Mouse (Mus musculus) limb, embryonic 14.5 days (tissue): ENCODE measurements at regions not wholly inside any gene's neighbourhood (a gene's known extent, or its start where the extent isn't known, plus 50 kb on each side); places are given as distances from the start of the nearest gene placed in this dataset.

ENCODE experiments used
- ATAC-seq: fragments of 200-750 bp; cut with Nextera tagmentation; 2 replicates; pipeline ENCODE4 v1.8.0; 2017; ENCODE audit warnings: low read depth, moderate number of reproducible peaks, moderate TSS enrichment; ENCODE audit not compliant: low FRiP score
- DNase-seq: peaks from one replicate; pipeline ENCODE4 v3.0.0-alpha.2; 2015; ENCODE audit warnings: low spot score
- H3K27ac ChIP-seq: fragments of 300-500 bp; sonication (generic); replicated peaks from 2 replicates; pipeline ENCODE4 v1.5.1; 2014; ENCODE audit warnings: low read depth, mild to moderate bottlenecking, low read length, moderate library complexity, mixed read lengths
- H3K27me3 ChIP-seq: fragments of 300-500 bp; sonication (generic); 2 replicates; pipeline ENCODE4 v1.6.1; 2014; ENCODE audit warnings: low read length, mixed read lengths; ENCODE audit not compliant: control insufficient read depth, insufficient read depth
- H3K36me3 ChIP-seq: fragments of 300-500 bp; sonication (generic); 2 replicates; pipeline ENCODE4 v1.6.1; 2014; ENCODE audit warnings: mild to moderate bottlenecking, low read length, moderate library complexity, mixed read lengths; ENCODE audit not compliant: control insufficient read depth, insufficient read depth
- H3K4me1 ChIP-seq: fragments of 300-500 bp; sonication (generic); 2 replicates; pipeline ENCODE4 v1.6.1; 2014; ENCODE audit warnings: antibody characterized with exemption, low read length, mixed read lengths; ENCODE audit not compliant: control insufficient read depth, insufficient read depth
- H3K4me2 ChIP-seq: fragments of 300-500 bp; sonication (generic); replicated peaks from 2 replicates; pipeline ENCODE4 v1.6.1; 2014; ENCODE audit warnings: low read depth, mild to moderate bottlenecking, low read length, moderate library complexity; ENCODE audit not compliant: severe bottlenecking
- H3K4me3 ChIP-seq: fragments of 300-500 bp; sonication (generic); replicated peaks from 2 replicates; pipeline ENCODE4 v1.5.1; 2014; ENCODE audit warnings: low read length
- H3K9ac ChIP-seq: fragments of 300-500 bp; sonication (generic); 2 replicates; pipeline ENCODE4 v1.6.1; 2014; ENCODE audit warnings: mild to moderate bottlenecking, low read depth, low read length, moderate library complexity; ENCODE audit not compliant: severe bottlenecking
- H3K9me3 ChIP-seq: fragments of 300-500 bp; sonication (generic); 2 replicates; pipeline ENCODE4 v1.6.1; 2016; ENCODE audit warnings: low read length; ENCODE audit not compliant: control insufficient read depth
- POLR2A ChIP-seq: fragments of 200-500 bp; IDR thresholded peaks from 2 replicates; pipeline ENCODE4 v1.8.0; 2012; ENCODE audit warnings: inconsistent platforms, mild to moderate bottlenecking, moderate library complexity, borderline replicate concordance; ENCODE audit not compliant: insufficient read depth, insufficient read length; ENCODE audit errors: extremely low read depth
- WGBS: fragments of 180-500 bp; shearing (Covaris S2); extraction: QIAGEN DNeasy Blood & Tissue Kit; methylation state at CpG from one replicate; pipeline ENCODE4 v1.1.7; 2014; 5-methylcytosine and 5-hydroxymethylcytosine counted together

DNA sequence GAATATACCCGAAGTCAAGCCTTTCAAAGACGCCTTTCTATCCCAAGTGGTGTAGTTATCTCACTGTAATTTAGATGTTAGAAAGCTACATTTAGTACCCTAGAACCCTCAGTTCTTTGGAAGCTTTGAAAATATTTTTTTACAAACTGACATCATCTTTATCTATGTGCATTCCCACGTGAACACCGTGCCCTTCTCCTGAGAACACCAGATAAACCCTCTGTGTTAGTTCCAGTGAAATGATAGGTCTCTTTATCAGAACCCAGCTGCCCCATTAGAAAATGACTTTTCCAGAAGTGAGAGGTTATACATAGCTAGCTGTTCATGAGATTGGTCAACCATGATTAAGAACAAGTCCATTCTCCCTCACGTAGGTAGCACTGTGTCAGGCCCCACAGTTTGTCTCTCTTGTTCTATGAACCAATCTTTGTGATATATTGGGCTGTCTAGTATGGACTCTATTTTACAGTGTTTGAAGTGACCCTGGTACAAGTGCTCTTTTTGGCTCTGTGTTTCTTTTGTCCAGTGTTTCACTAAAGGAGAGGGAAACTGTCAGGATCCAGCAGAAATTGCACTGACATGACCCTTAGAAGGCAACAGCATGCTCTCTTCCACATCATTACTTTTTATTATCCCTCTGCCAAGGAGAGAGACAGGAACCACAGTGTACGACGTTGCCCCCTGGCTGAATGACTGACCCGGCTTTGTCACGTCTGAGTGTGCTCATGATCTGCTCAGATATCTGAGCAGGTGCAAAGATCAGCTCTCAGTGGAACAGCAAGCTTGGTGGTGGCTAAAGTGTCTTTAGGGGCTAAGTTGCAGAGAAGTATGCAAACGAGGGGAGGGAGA is 1717.9 kb upstream of the Gm7489 start:
- Histone ChIP-seq H3K4me2 (no peak overlapping the region), H3K4me1 (no peaks in the 10 kb centered on the region), H3K36me3 (no peaks in the 10 kb centered on the region), H3K9ac (no peak overlapping the region), H3K27me3 (no peaks in the 10 kb centered on the region), H3K27ac (no peak overlapping the region), H3K4me3 (no peak overlapping the region), H3K9me3 (no peaks in the 10 kb centered on the region)
- 60% methylated on average over 10 of the region's 10 CpGs for WGBS
- TF ChIP-seq POLR2A: no peak
- DNase-seq (no peak), ATAC-seq (no peak)

DNA sequence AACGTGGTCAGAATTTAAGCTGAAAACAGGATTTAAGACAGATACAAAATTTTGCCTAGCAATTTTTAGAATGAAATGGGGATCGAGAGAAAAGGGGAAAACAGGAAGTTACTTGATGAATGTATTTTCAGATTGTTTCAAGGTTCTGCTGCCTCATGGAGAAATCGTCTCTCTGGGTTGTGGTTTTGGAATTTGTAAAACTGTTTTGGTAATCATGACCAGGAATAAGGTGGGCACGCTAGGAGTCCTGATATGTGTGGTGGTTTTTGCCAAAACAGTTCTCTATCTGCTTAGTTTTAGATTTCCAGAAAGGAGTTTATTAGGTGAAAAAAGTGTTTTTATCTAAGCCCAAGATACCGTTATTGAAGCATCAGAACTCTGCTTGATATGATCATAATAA is 1716.9 kb upstream of the Gm7489 start:
- H3K9ac ChIP-seq: no peak overlapping the region
- no peaks in the 10 kb centered on the region for H3K36me3 ChIP-seq

DNA sequence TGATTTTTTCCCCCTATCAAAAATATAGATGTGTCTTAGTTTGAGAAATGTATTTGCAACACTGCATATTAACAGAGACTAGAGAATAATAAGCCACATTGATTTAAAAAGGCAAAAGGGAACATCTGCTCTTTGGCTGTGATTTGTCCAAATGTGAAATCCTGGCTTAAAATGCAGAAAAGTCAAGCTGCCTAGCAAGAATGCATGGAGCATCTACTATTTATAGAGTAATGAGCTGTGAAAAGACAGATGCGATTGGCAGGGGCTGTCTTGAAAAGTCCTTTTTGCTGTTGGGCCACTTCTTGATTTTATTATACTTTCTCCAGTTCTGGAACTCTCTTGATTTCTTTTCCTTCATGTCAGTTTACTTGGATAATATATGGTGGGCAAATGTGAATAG is 1707.8 kb upstream of the Gm7489 start:
- no peaks in the 10 kb centered on the region for H3K9me3 ChIP-seq
- no peak for TF ChIP-seq POLR2A
- H3K4me1 ChIP-seq: no peaks in the 10 kb centered on the region
- no peaks in the 10 kb centered on the region for H3K36me3 ChIP-seq
- WGBS: 84% methylated on average over 1 of the region's 1 CpGs
- no peak overlapping the region for H3K4me3 ChIP-seq
- no peak overlapping the region for H3K27ac ChIP-seq
- no peak overlapping the region for H3K4me2 ChIP-seq
- H3K27me3 ChIP-seq: no peaks in the 10 kb centered on the region
- DNase-seq: no peak
- no peak for ATAC-seq
- H3K9ac ChIP-seq: no peak overlapping the region

More for the DNA sequence above, 1716.9 kb upstream of the Gm7489 start:
- WGBS: 82% methylated on average over 5 of the region's 5 CpGs
- Histone ChIP-seq H3K4me3 (no peak overlapping the region), H3K9me3 (no peaks in the 10 kb centered on the region), H3K4me1 (no peaks in the 10 kb centered on the region), H3K27ac (no peak overlapping the region), H3K27me3 (no peaks in the 10 kb centered on the region), H3K4me2 (no peak overlapping the region)
- TF ChIP-seq POLR2A: no peak
- DNase-seq: no peak
- no peak for ATAC-seq

DNA sequence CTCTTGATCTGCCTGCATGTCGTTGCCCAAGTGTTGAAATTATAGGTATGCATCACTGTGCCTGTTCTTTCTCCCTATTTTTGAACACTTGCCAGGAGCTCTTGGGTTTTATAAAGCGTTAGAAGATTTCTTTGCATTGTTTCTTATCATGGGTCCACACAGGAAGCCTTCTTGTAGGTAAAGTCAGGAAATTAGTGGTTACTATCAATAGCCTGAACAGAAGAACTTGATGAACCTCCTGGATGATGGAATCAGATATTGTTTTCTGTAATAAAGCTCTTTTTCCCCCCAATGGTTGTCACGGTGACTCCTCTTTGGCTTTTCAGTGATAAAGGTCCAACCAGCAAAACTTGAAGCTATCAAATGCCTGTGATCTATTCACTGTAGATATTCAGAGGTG is 1706.0 kb upstream of the Gm7489 start:
- H3K36me3 ChIP-seq: no peaks in the 10 kb centered on the region
- H3K4me2 ChIP-seq: no peak overlapping the region
- H3K9ac ChIP-seq: no peak overlapping the region
- DNase-seq: no peak
- WGBS: 81% methylated on average over 3 of the region's 3 CpGs
- no peak overlapping the region for H3K27ac ChIP-seq
- no peak for ATAC-seq
- no peaks in the 10 kb centered on the region for H3K9me3 ChIP-seq
- no peaks in the 10 kb centered on the region for H3K4me1 ChIP-seq
- H3K4me3 ChIP-seq: no peak overlapping the region
- no peak for TF ChIP-seq POLR2A
- H3K27me3 ChIP-seq: no peaks in the 10 kb centered on the region

DNA sequence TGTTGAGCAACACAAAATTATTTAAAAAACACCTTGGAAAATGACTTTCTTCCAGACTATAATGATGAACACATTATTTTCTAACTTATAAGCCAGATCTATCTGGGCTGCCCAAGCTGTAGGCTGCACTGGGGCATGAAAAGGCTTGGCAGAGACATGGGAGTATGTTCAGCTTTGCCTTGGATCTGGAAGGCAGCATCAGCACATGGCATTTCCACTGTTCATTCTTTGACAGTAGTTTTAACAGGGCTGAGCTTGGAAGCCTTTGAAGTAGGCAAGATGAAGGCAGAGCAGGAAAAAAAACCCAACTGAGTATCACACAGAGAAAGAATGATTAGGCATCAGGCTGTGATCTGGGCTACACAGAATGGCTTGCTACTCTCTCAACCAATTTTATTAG is 1705.3 kb upstream of the Gm7489 start:
- Histone ChIP-seq H3K4me3 (no peak overlapping the region), H3K4me1 (no peaks in the 10 kb centered on the region), H3K9ac (no peak overlapping the region), H3K27ac (no peak overlapping the region), H3K9me3 (no peaks in the 10 kb centered on the region), H3K27me3 (no peaks in the 10 kb centered on the region), H3K4me2 (no peak overlapping the region), H3K36me3 (no peaks in the 10 kb centered on the region)
- no peak for ATAC-seq
- DNase-seq: no peak
- TF ChIP-seq POLR2A: no peak
